9 mouse cellular contexts compared by ENCODE assay signal in the genomic region with DNA sequence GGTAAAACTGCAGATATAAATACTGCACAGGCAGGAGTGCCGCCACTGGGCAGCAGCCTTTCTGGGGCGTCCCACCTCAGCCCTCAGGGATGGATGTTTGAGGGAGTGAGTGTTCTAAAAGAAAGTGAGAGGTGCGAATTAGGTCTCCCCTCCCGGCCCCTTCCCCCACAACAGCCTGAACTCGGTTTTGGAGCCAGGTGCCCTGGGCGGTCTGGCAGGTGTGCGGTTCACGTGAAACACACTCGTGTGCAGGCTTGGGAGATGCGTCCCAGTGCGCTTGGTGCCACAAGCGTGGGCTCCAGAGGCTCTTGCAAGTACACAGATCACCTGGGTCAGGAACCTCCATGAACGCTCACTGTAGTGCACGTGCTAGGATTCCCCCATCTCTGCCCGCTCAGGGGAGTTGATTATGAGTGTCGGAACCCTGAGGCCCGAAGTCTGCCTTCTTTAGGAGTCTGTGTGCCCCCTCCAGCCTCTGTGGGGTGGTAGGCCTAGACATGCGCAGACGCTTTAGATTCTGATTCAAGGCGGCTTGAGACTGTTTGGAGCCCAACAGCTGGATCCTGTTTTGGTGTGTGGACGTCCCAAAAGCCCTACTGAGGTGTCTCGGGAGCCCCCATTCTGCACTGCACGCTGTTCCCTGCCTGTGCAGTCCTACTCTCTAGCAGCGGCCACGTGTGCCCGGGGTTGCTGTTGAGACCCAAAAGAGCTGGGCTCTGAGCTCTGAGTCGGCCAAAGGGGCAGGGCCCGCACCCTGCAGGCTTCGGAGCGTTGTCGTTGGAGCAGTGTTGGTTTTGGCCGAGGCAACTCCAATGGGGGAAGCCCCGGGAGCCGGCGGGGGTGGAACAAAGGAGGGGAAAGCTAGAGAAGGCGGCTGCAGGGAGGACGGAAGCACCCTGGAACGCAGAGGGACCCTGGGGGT. TPM values are rescaled to one million over a fixed set of nuclear protein-coding genes. Genes with fewer than 3 reads are reported as not detected.
A peak's percentile ranks its signal among the peaks of the same experiment; 100 is the strongest.
DNase-seq lines count a peak whose midpoint lies in the region; ATAC-seq and TF ChIP-seq lines count a peak whose summit lies in the region.
"Had no signal": no experiment of that assay in that cellular context is flagged by ENCODE, and none has a peak within 500 bp of the region (broad histone marks: within the 10 kb centered on the region; RNA-seq: fewer than 3 reads in every experiment).

No protein-coding gene starts in this region.

- TF ChIP-seq POLR2A in thymus, adult 2 months (IDR thresholded peaks at IDR 0.05; ENCODE audit: control insufficient read depth, extremely low read depth, insufficient read depth, low read length, poor library complexity): no peak

- no peak for DNase-seq in left cerebral cortex, adult 2 months (ENCODE audit: extremely low spot score in 1 of 2, low spot score in 2 of 2)
- DNase-seq in left cerebral cortex, adult 9 months (ENCODE audit: low spot score in 2 of 2): no peak
- DNase-seq in cerebellum, postnatal 10 days: peak; percentile 76 to 77
- DNase-seq in heart, embryonic 10.5 days (ENCODE audit: low spot score): no peak
- peak; percentile 33 for DNase-seq in midbrain, embryonic 10.5 days (ENCODE audit: low spot score)
- no peak for DNase-seq in thymus, adult 2 months

- H3K27ac ChIP-seq in left cerebral cortex, adult 2 months: peak overlapping the region; percentile 85
- H3K27ac ChIP-seq in heart, embryonic 10.5 days: no peak overlapping the region
- H3K27ac ChIP-seq in kidney, embryonic 14.5 days (ENCODE audit: low read depth, low read length): no peak overlapping the region
- no peak overlapping the region for H3K27ac ChIP-seq in midbrain, embryonic 10.5 days (replicated peaks)
- no peak overlapping the region for H3K27ac ChIP-seq in thymus, adult 2 months (ENCODE audit: control insufficient read depth, insufficient read depth, low read length)

- peaks cover 100% of the 10 kb centered on the region for H3K27me3 ChIP-seq in heart, embryonic 10.5 days (ENCODE audit: insufficient read depth, poor library complexity, severe bottlenecking)
- H3K27me3 ChIP-seq in kidney, embryonic 14.5 days (ENCODE audit: control insufficient read depth, insufficient read depth, low read length): peaks cover 98% of the 10 kb centered on the region
- peaks cover 100% of the 10 kb centered on the region for H3K27me3 ChIP-seq in midbrain, embryonic 10.5 days (ENCODE audit: low read depth, poor library complexity, severe bottlenecking)
- H3K27me3 ChIP-seq in thymus, adult 2 months (ENCODE audit: control insufficient read depth, insufficient read depth, low read length): peaks cover 7% of the 10 kb centered on the region; the same call in 1 of the 2 replicates
- H3K27me3 ChIP-seq: Patski had no signal

- no peak for TF ChIP-seq CTCF in left cerebral cortex, adult 2 months (IDR thresholded peaks at IDR 0.05)
- no peak for TF ChIP-seq CTCF in thymus, adult 2 months (IDR thresholded peaks at IDR 0.05; ENCODE audit: borderline replicate concordance, control insufficient read depth, extremely low read depth, insufficient read depth, low read length, poor library complexity)

- peak; percentile 34; the same call in 1 of the 2 replicates for ATAC-seq in kidney, embryonic 14.5 days (ENCODE audit: low FRiP score, low TSS enrichment)
- no peak for ATAC-seq in megakaryocyte, adult 5-6 weeks (ENCODE audit: poor library complexity, severe bottlenecking)
- ATAC-seq: Patski had no signal

- H3K4me3 ChIP-seq in left cerebral cortex, adult 2 months: peak overlapping the region; percentile 1; the same call in 1 of the 2 replicates
- peak overlapping the region; percentile 25; the same call in 1 of the 2 replicates for H3K4me3 ChIP-seq in heart, embryonic 10.5 days
- peak overlapping the region; percentile 18; the same call in 1 of the 2 replicates for H3K4me3 ChIP-seq in kidney, embryonic 14.5 days (ENCODE audit: low read length)
- no peak overlapping the region for H3K4me3 ChIP-seq in midbrain, embryonic 10.5 days
- H3K4me3 ChIP-seq in thymus, adult 2 months (ENCODE audit: control insufficient read depth, insufficient read depth, low read length): no peak overlapping the region

- no peaks in the 10 kb centered on the region for H3K9me3 ChIP-seq in heart, embryonic 10.5 days
- no peaks in the 10 kb centered on the region for H3K9me3 ChIP-seq in kidney, embryonic 14.5 days (ENCODE audit: control insufficient read depth, low read length)
- no peaks in the 10 kb centered on the region for H3K9me3 ChIP-seq in midbrain, embryonic 10.5 days (replicated peaks)

- under 1% methylated on average over 38 of the region's 38 CpGs for WGBS in heart, embryonic 10.5 days
- 1% methylated on average over 38 of the region's 38 CpGs for WGBS in kidney, embryonic 14.5 days
- under 1% methylated on average over 38 of the region's 38 CpGs for WGBS in midbrain, embryonic 10.5 days
- WGBS in thymus, adult 2 months: 86% methylated on average over 38 of the region's 38 CpGs

- peaks cover 33% of the 10 kb centered on the region for H3K4me1 ChIP-seq in heart, embryonic 10.5 days
- peaks cover 8% of the 10 kb centered on the region; the same call in 1 of the 2 replicates for H3K4me1 ChIP-seq in kidney, embryonic 14.5 days (ENCODE audit: control insufficient read depth, insufficient read depth, low read length)
- peaks cover 2% of the 10 kb centered on the region; the same call in 1 of the 2 replicates for H3K4me1 ChIP-seq in midbrain, embryonic 10.5 days
- H3K4me1 ChIP-seq in thymus, adult 2 months (replicated peaks; ENCODE audit: control insufficient read depth, insufficient read depth, low read length): no peaks in the 10 kb centered on the region

- H3K4me2 ChIP-seq in kidney, embryonic 14.5 days (replicated peaks; ENCODE audit: low read depth, low read length): no peak overlapping the region

- H3K9ac ChIP-seq in kidney, embryonic 14.5 days (ENCODE audit: low read depth, low read length): no peak overlapping the region

- intact Hi-C loops in left cerebral cortex, adult 2 months (cut with DNase I): no loop called here

- H3K36me3 ChIP-seq in heart, embryonic 10.5 days: no peaks in the 10 kb centered on the region
- no peaks in the 10 kb centered on the region for H3K36me3 ChIP-seq in kidney, embryonic 14.5 days (ENCODE audit: control insufficient read depth, insufficient read depth, low read length)
- H3K36me3 ChIP-seq in midbrain, embryonic 10.5 days: no peaks in the 10 kb centered on the region
- H3K36me3 ChIP-seq in thymus, adult 2 months (ENCODE audit: control insufficient read depth, insufficient read depth, low read length): no peaks in the 10 kb centered on the region

RNA-seq across cellular contexts. Expression of gene Nfix, which starts 14.1 kb away (rescaled TPM):
- 100 to 1,000 TPM; 347 to 350 TPM for total RNA-seq in left cerebral cortex, adult 2 months (2021)
- 0.87 and 2.1 TPM in 2 replicates for polyA plus RNA-seq in heart, embryonic 10.5 days (2016; fragmentation: Nextera tagmentation; extraction: Ambion mirVana)
- polyA plus RNA-seq in kidney, embryonic 14.5 days (2014; fragmentation: Nextera tagmentation; extraction: Ambion mirVana): 9.4 and 10.9 TPM in 2 replicates
- polyA plus RNA-seq in midbrain, embryonic 10.5 days (2016; fragmentation: Nextera tagmentation; extraction: Ambion mirVana): 0.49 and 1.2 TPM in 2 replicates
- total RNA-seq in megakaryocyte, adult 5-6 weeks (2015): 23.8 and 26.9 TPM in 2 replicates
- 7.7 and 17.0 TPM in 2 replicates for total RNA-seq in megakaryocyte, adult 5-6 weeks (2017)
- polyA plus RNA-seq in thymus, adult 2 months (2012; rRNA removed): 17.7 and 18.2 TPM in 2 replicates

RNA-seq across cellular contexts. Expression of gene Dand5, which starts 36.6 kb away (rescaled TPM):
- total RNA-seq in left cerebral cortex, adult 2 months (2021): 10 to 100 TPM in 1 of 2 experiments, 1 to 10 TPM in 1; 9.7 to 11.1 TPM
- 5.3 TPM in 2 replicates for polyA plus RNA-seq in heart, embryonic 10.5 days (2016; fragmentation: Nextera tagmentation; extraction: Ambion mirVana)
- polyA plus RNA-seq in kidney, embryonic 14.5 days (2014; fragmentation: Nextera tagmentation; extraction: Ambion mirVana): 5.9 and 6.0 TPM in 2 replicates
- polyA plus RNA-seq in midbrain, embryonic 10.5 days (2016; fragmentation: Nextera tagmentation; extraction: Ambion mirVana): 2.9 and 5.3 TPM in 2 replicates
- 1.4 and 2.6 TPM in 2 replicates for total RNA-seq in megakaryocyte, adult 5-6 weeks (2015)
- total RNA-seq in megakaryocyte, adult 5-6 weeks (2017): 0.28 and 4.4 TPM in 2 replicates
- polyA plus RNA-seq in thymus, adult 2 months (2012; rRNA removed): 2.2 TPM in 2 replicates

RNA-seq across cellular contexts. Expression of gene Gadd45gip1, which starts 45.3 kb away (rescaled TPM):
- 10 to 100 TPM; 23.9 to 25.8 TPM for total RNA-seq in left cerebral cortex, adult 2 months (2021)
- polyA plus RNA-seq in heart, embryonic 10.5 days (2016; fragmentation: Nextera tagmentation; extraction: Ambion mirVana): 57.3 and 60.5 TPM in 2 replicates
- 49.2 and 54.2 TPM in 2 replicates for polyA plus RNA-seq in kidney, embryonic 14.5 days (2014; fragmentation: Nextera tagmentation; extraction: Ambion mirVana)
- 46.3 and 47.2 TPM in 2 replicates for polyA plus RNA-seq in midbrain, embryonic 10.5 days (2016; fragmentation: Nextera tagmentation; extraction: Ambion mirVana)
- total RNA-seq in megakaryocyte, adult 5-6 weeks (2015): 6.3 and 6.6 TPM in 2 replicates
- total RNA-seq in megakaryocyte, adult 5-6 weeks (2017): 13.9 and 20.5 TPM in 2 replicates
- 52.9 and 60.6 TPM in 2 replicates for polyA plus RNA-seq in thymus, adult 2 months (2012; rRNA removed)

RNA-seq across cellular contexts. Expression of gene Rad23a, which starts 54.4 kb away (rescaled TPM):
- total RNA-seq in left cerebral cortex, adult 2 months (2021): 10 to 100 TPM; 77.7 to 77.8 TPM
- polyA plus RNA-seq in heart, embryonic 10.5 days (2016; fragmentation: Nextera tagmentation; extraction: Ambion mirVana): 137 and 154 TPM in 2 replicates
- polyA plus RNA-seq in kidney, embryonic 14.5 days (2014; fragmentation: Nextera tagmentation; extraction: Ambion mirVana): 124 and 125 TPM in 2 replicates
- 124 and 131 TPM in 2 replicates for polyA plus RNA-seq in midbrain, embryonic 10.5 days (2016; fragmentation: Nextera tagmentation; extraction: Ambion mirVana)
- total RNA-seq in megakaryocyte, adult 5-6 weeks (2015): 35.6 and 36.9 TPM in 2 replicates
- total RNA-seq in megakaryocyte, adult 5-6 weeks (2017): 27.6 and 29.5 TPM in 2 replicates
- 109 and 117 TPM in 2 replicates for polyA plus RNA-seq in thymus, adult 2 months (2012; rRNA removed)

Comparison
In these comparisons a context has a peak if more than half of its experiments do, and no peak if none do; other contexts are left out.
1. DNase-seq: peak in cerebellum, postnatal 10 days (2 of 2) and midbrain, embryonic 10.5 days (single experiment); none in left cerebral cortex, adult 2 months (0 of 2), left cerebral cortex, adult 9 months (0 of 2), heart, embryonic 10.5 days (single experiment) and thymus, adult 2 months (single experiment).
2. H3K4me3 ChIP-seq: peak in left cerebral cortex, adult 2 months (single experiment), heart, embryonic 10.5 days (single experiment) and kidney, embryonic 14.5 days (single experiment); none in midbrain, embryonic 10.5 days (single experiment) and thymus, adult 2 months (single experiment).